Mouse (Mus musculus) midbrain, embryonic 13.5 days (tissue): ENCODE results near the gene Tmem223. TPM values are rescaled to one million over a fixed set of nuclear protein-coding genes. Genes with fewer than 3 reads are reported as not detected.

Experiments
- ATAC-seq: fragments of 200-750 bp; cut with Nextera tagmentation; 2 replicates; pipeline ENCODE4 v1.8.0; 2017; ENCODE audit warnings: mild to moderate bottlenecking, moderate TSS enrichment, moderate library complexity
- H3K27ac ChIP-seq: fragments of 300-500 bp; sonication (generic); 2 replicates; pipeline ENCODE4 v1.5.1; 2015; ENCODE audit warnings: inconsistent platforms, mild to moderate bottlenecking, moderate library complexity
- H3K27me3 ChIP-seq: fragments of 300-500 bp; sonication (generic); 2 replicates; pipeline ENCODE4 v1.6.1; 2015; ENCODE audit warnings: mild to moderate bottlenecking, inconsistent platforms
- H3K36me3 ChIP-seq: fragments of 300-500 bp; sonication (generic); 2 replicates; pipeline ENCODE4 v1.6.1; 2015; ENCODE audit warnings: mild to moderate bottlenecking, inconsistent platforms
- H3K4me1 ChIP-seq: fragments of 300-500 bp; sonication (generic); replicated peaks from 2 replicates; pipeline ENCODE4 v1.6.1; 2015; ENCODE audit warnings: inconsistent platforms
- H3K4me2 ChIP-seq: fragments of 300-500 bp; sonication (generic); replicated peaks from 2 replicates; pipeline ENCODE4 v1.6.1; 2015; ENCODE audit warnings: moderate library complexity, mild to moderate bottlenecking, inconsistent platforms
- H3K4me3 ChIP-seq: fragments of 300-500 bp; sonication (generic); replicated peaks from 2 replicates; pipeline ENCODE4 v1.5.1; 2015; ENCODE audit warnings: mild to moderate bottlenecking, inconsistent platforms
- H3K9ac ChIP-seq: fragments of 300-500 bp; sonication (generic); replicated peaks from 2 replicates; pipeline ENCODE4 v1.6.1; 2015; ENCODE audit warnings: mild to moderate bottlenecking, inconsistent platforms
- H3K9me3 ChIP-seq: fragments of 300-500 bp; sonication (generic); 2 replicates; pipeline ENCODE4 v1.6.1; 2016; ENCODE audit warnings: mild to moderate bottlenecking, inconsistent platforms
- WGBS: fragments of 180-500 bp; shearing (Covaris S2); methylation state at CpG from one replicate; pipeline ENCODE4 v1.1.7; 2015; 5-methylcytosine and 5-hydroxymethylcytosine counted together
- polyA plus RNA-seq: library from polyadenylated mRNA; unstranded; fragments of >200 nt; fragmentation: Nextera tagmentation; extraction: Ambion mirVana; gene quantifications from 2 replicates; pipeline ENCODE4 v1.2.1, GENCODE M21; 2015

Gene Tmem223
- polyA plus RNA-seq = 264 and 280 TPM in 2 replicates

DNA sequence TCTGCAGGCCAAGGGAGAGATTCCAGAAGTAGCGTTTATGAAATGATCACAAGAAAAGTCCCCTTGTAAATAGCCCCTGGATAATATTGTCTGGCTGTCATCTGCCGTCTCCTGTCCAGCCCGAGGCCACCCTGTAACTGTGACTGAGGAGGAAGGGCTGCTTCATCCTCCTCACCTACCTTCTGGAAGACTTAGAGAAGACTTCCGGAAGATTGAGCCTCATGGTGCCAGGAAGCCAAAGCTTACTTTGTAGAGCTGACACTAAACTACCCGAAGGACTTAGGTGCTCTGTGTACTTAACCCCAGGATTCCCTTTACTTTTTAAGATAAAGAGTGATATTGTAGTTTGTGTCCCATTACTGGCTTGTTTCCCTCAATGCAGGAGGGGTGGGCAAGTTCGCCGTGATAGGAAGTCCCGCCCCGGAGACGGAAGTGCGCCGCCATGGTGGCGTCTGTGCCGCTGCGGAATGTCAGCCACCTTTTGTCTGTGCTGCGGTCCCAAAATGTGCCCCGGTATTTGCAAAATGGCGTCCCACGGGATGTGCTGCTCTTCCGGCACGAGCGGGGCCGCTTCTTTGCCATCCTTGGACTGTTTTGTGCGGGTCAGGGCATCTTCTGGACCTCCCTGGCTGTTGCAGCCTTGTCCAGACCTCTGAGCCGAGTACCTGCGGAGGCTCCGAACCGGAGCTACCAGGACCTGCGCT lies at the start of gene Tmem223:
Gene Tmem223, plus strand, starts transcription at position 430 of the 704 bp plus-strand sequence.
- Histone ChIP-seq H3K4me3 (peak within 1 kb of the TSS; percentile 82), H3K9ac (peak within 1 kb of the TSS; percentile 96), H3K4me1 (peaks cover 41% of the 10 kb centered on the region), H3K9me3 (no peaks in the 10 kb centered on the region), H3K36me3 (peaks cover 61% of the 10 kb centered on the region), H3K27ac (peak within 1 kb of the TSS; percentile 91), H3K27me3 (no peaks in the 10 kb centered on the region), H3K4me2 (peak within 1 kb of the TSS; percentile 100)
- 21% methylated on average over 29 of the region's 29 CpGs for WGBS
- ATAC-seq = peak; percentile 73

DNA sequence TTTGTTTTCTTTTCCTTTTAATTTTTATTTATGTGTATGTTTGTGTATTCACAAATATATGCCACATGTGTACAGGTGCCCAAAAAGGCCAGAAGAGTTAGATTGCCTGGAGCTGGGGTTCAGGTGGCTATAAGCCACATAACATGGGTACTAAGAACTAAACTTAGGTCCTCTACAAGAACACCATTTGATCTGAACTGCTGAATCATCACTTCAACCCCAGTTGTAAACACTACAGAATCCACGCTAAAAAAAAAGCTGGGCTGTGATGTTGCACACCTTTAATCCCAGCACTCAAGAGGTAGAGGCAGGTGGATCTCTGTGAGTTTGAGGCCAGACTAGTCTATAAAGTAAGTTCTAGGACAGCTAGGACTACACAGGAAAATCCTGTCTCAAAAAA lies 49.4 kb upstream of the Tmem223 start:
- peak overlapping the region; percentile 65; the same call in 1 of the 2 replicates for H3K4me2 ChIP-seq
- ATAC-seq = no peak
- peak overlapping the region; percentile 71; the same call in 1 of the 2 replicates for H3K4me3 ChIP-seq
- no peaks in the 10 kb centered on the region for H3K27me3 ChIP-seq
- H3K36me3 ChIP-seq = peaks cover 20% of the 10 kb centered on the region
- peaks cover 38% of the 10 kb centered on the region for H3K4me1 ChIP-seq
- 84% methylated on average over 1 of the region's 1 CpGs for WGBS
- no peak overlapping the region for H3K27ac ChIP-seq
- no peaks in the 10 kb centered on the region for H3K9me3 ChIP-seq
- H3K9ac ChIP-seq = no peak overlapping the region; the same call in 1 of the 2 replicates

- no peak for ATAC-seq
- Histone ChIP-seq H3K9me3 (no peaks in the 10 kb centered on the region), H3K27ac (peak overlapping the region; percentile 35; the same call in 1 of the 2 replicates)
These were observed 48.8 kb upstream of the Tmem223 start for GRCm38 (mm10) chr19:8722021-8722420.

DNA sequence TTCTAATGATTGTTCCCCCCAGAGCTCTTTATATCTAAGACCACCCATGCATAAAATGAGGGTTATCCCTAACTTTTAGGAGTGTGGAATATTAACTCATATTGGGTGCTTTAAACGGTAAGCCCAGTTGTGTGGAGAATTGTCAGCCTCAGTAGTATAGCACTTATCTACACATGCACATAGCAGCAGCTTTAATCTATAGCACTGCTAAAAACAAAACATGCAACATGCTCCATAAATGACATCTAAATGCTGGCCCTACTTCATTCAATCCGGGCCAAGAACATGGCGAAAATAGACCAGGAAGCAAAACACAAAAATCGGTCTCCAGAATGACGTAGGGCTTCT lies 48.3 kb upstream of the Tmem223 start:
- Histone ChIP-seq H3K4me3 (peak overlapping the region; percentile 71), H3K4me2 (peak overlapping the region; percentile 65), H3K36me3 (peaks cover 27% of the 10 kb centered on the region), H3K9me3 (no peaks in the 10 kb centered on the region), H3K9ac (peak overlapping the region; percentile 77), H3K27me3 (no peaks in the 10 kb centered on the region), H3K4me1 (peaks cover 38% of the 10 kb centered on the region), H3K27ac (peak overlapping the region; percentile 91)
- 4% methylated on average over 5 of the region's 5 CpGs for WGBS
- peak; percentile 12 for ATAC-seq

More at GRCm38 (mm10) chr19:8722021-8722420, 48.8 kb upstream of the Tmem223 start:
- Histone ChIP-seq H3K9ac (peak overlapping the region; percentile 77), H3K4me1 (peaks cover 38% of the 10 kb centered on the region), H3K27me3 (no peaks in the 10 kb centered on the region), H3K4me3 (peak overlapping the region; percentile 71), H3K4me2 (peak overlapping the region; percentile 65), H3K36me3 (peaks cover 26% of the 10 kb centered on the region)
- 66% methylated on average over 4 of the region's 4 CpGs for WGBS

GRCm38 (mm10) chr19:8722907-8723573 lies 47.8 kb upstream of the Tmem223 start, which contains the start of gene Slc3a2:
Slc3a2 (minus strand) TSS chr19:8723369.
- WGBS = under 1% methylated on average over 50 of the region's 50 CpGs
- H3K4me2 ChIP-seq = peak within 1 kb of the TSS; percentile 67
- peaks cover 38% of the 10 kb centered on the region for H3K4me1 ChIP-seq
- peak; percentile 98 for ATAC-seq
- H3K9me3 ChIP-seq = no peaks in the 10 kb centered on the region
- peaks cover 27% of the 10 kb centered on the region for H3K36me3 ChIP-seq
- H3K27me3 ChIP-seq = no peaks in the 10 kb centered on the region
- peak within 1 kb of the TSS; percentile 91 for H3K27ac ChIP-seq
- H3K4me3 ChIP-seq = peak within 1 kb of the TSS; percentile 71
- peak within 1 kb of the TSS; percentile 88 for H3K9ac ChIP-seq

DNA sequence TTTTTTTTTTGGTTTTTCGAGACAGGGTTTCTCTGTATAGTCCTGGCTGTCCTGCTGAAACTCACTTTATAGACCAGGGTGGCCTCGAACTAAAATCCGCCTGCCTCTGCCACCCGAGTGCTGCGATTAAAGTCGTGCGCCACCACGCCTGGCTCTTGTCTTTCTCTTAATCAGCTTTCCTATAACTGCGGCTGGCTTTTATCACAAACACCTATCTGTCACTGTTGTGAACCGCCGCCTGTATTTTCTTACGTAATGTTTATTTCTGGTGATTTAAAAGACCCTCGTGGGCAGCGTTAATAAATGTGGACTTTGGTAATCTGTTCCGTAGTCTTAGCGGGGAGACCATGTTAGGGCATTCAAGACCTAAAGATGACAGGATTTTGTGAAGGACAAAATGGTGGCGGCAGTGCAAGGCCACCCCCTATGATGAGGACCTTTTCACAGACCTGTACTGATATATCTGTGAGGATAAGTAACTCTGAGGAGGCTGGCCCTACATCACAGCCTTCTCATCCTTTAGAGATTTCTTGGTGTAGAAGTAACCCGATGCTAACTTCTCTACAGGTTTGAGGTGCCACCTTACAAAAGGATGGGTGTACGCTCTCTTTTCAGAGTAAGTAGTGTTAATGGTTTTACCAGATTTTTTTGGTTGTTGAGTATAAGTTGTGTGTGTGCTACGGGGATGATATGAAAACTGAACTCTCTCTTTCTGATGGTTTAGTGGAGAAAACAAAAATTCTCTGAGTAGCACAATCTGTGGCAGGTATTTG lies 47.0 kb upstream of the Tmem223 start:
- H3K4me1 ChIP-seq = peaks cover 38% of the 10 kb centered on the region
- H3K4me3 ChIP-seq = peak overlapping the region; percentile 71
- WGBS = under 1% methylated on average over 20 of the region's 20 CpGs
- H3K9me3 ChIP-seq = no peaks in the 10 kb centered on the region
- H3K27ac ChIP-seq = peak overlapping the region; percentile 77
- peaks cover 27% of the 10 kb centered on the region for H3K36me3 ChIP-seq
- no peaks in the 10 kb centered on the region for H3K27me3 ChIP-seq
- ATAC-seq = no peak
- H3K9ac ChIP-seq = peak overlapping the region; percentile 88
- H3K4me2 ChIP-seq = peak overlapping the region; percentile 67

DNA sequence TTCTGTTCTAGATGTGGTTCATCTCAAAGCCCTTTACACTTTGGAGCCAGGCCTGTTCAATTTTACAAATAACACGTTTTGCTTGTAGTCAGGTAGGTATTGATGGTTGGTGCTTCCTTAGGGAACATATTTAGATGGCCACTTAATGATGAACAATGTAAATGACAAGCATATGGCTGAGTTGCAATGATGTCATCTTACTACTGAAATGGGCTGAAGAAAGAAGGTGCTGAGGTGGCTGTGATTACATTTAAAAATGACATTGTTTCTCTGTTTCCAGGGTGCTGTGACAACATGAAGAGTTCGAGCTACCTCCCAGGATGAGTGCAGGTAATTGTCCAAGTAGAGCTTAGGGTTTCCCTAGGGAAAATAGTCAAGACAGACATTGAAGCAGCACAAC lies 46.4 kb upstream of the Tmem223 start:
- H3K27ac ChIP-seq = 0 out of 2 replicates have a peak overlapping the region, but pooled peaks have one; percentile 22
- no peak for ATAC-seq
- peak overlapping the region; percentile 67 for H3K4me2 ChIP-seq
- peak overlapping the region; percentile 88 for H3K9ac ChIP-seq
- no peaks in the 10 kb centered on the region for H3K27me3 ChIP-seq
- H3K4me1 ChIP-seq = peaks cover 38% of the 10 kb centered on the region
- peaks cover 27% of the 10 kb centered on the region for H3K36me3 ChIP-seq
- peak overlapping the region; percentile 71 for H3K4me3 ChIP-seq
- 0% methylated on average over 2 of the region's 2 CpGs for WGBS
- no peaks in the 10 kb centered on the region for H3K9me3 ChIP-seq

GRCm38 (mm10) chr19:8725081-8725613 lies 45.6 kb upstream of the Tmem223 start:
- Histone ChIP-seq H3K9ac (peak overlapping the region; percentile 88), H3K27ac (no peak overlapping the region), H3K4me1 (peaks cover 38% of the 10 kb centered on the region), H3K4me2 (peak overlapping the region; percentile 67), H3K36me3 (peaks cover 27% of the 10 kb centered on the region), H3K27me3 (no peaks in the 10 kb centered on the region), H3K9me3 (no peaks in the 10 kb centered on the region), H3K4me3 (peak overlapping the region; percentile 71)
- no peak for ATAC-seq
- WGBS = 57% methylated on average over 4 of the region's 4 CpGs

- Histone ChIP-seq H3K4me3 (no peak overlapping the region), H3K36me3 (peaks cover 27% of the 10 kb centered on the region), H3K27me3 (no peaks in the 10 kb centered on the region), H3K4me2 (no peak overlapping the region), H3K9ac (no peak overlapping the region), H3K9me3 (no peaks in the 10 kb centered on the region), H3K27ac (no peak overlapping the region), H3K4me1 (peaks cover 29% of the 10 kb centered on the region)
- no peak for ATAC-seq
- 18% methylated on average over 3 of the region's 3 CpGs for WGBS
These were observed 44.0 kb upstream of the Tmem223 start for GRCm38 (mm10) chr19:8726609-8727390.

DNA sequence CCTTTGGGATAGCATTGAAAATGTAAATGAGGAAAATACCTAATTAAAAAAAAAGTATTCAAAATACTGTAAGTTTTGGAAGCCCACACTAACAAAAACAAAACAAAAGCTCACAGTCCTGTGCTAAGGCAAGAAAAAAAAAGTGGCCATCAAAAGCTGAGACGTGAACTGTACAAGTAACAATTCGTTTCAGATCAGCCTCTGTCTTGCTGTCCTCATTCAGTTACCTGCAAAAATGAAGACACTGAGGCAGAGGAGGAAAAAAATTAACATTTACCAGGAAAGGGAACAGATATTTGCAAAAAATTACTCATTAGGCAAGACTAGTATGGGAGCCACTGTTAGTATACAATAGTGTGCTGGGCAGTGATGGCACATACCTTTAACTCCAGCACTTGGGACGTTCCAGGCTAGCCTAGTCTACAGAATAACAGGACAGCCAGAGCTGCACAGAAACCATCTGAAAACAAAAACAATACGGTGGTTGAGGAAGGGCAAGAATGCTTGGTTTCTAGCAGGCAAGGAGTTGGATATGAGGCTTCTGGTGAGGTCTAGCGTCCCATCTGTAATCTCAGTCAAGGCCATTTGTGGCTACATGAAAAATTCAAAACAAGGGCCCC lies 43.2 kb upstream of the Tmem223 start:
- H3K4me3 ChIP-seq = no peak overlapping the region
- 22% methylated on average over 5 of the region's 5 CpGs for WGBS
- H3K27ac ChIP-seq = no peak overlapping the region
- no peaks in the 10 kb centered on the region for H3K27me3 ChIP-seq
- no peak overlapping the region for H3K4me2 ChIP-seq
- peaks cover 27% of the 10 kb centered on the region for H3K36me3 ChIP-seq
- no peaks in the 10 kb centered on the region for H3K9me3 ChIP-seq
- no peak overlapping the region for H3K9ac ChIP-seq
- H3K4me1 ChIP-seq = peaks cover 22% of the 10 kb centered on the region
- no peak for ATAC-seq
